Mouse (Mus musculus) bone marrow macrophage, adult 2 months (primary cell): ENCODE data around the gene Fkbp5.

ENCODE experiments used
- CTCF ChIP-seq: IDR thresholded peaks from 2 replicates; pipeline ENCODE4 v1.5.1; 2012; ENCODE audit warnings: low read depth, mild to moderate bottlenecking, low read length, moderate library complexity
- POLR2A ChIP-seq: IDR thresholded peaks from 2 replicates; pipeline ENCODE4 v1.6.1; 2012; ENCODE audit warnings: mild to moderate bottlenecking, low read depth, low read length, borderline replicate concordance

- TF ChIP-seq CTCF (no peak), POLR2A (no peak)
Observed at GRCm38 (mm10) chr17:28452889-28453288, 64.4 kb downstream of the Fkbp5 start.
